ENCODE assay signal across 8 mouse cellular contexts in genomic region chr19:5118384-5118698, GRCm38 (mm10). TPM values are rescaled to one million over a fixed set of nuclear protein-coding genes. Genes with fewer than 3 reads are reported as not detected.
DNase-seq lines count a peak whose midpoint lies in the region; ATAC-seq and TF ChIP-seq lines count a peak whose summit lies in the region.

Gene Klc2 (minus strand): TSS chr19:5118560.

- H3K4me1 ChIP-seq in lung, adult 2 months (ENCODE audit: control insufficient read depth, insufficient read depth, low read length) = peaks cover 3% of the 10 kb centered on the region; the same call in 1 of the 2 replicates
- peaks cover 23% of the 10 kb centered on the region for H3K4me1 ChIP-seq in embryonic facial prominence, embryonic 10.5 days
- peaks cover 6 to 16% of the 10 kb centered on the region in 2 experiments; a peak in 3 of 4 replicates for H3K4me1 ChIP-seq in heart, embryonic 14.5 days (ENCODE audit: control insufficient read depth in 2 of 2, insufficient read depth in 2 of 2, low read length in 2 of 2)
- peaks cover 15% of the 10 kb centered on the region for H3K4me1 ChIP-seq in neural tube, embryonic 14.5 days (ENCODE audit: control insufficient read depth, insufficient read depth, low read length)

- ATAC-seq in heart, embryonic 14.5 days (ENCODE audit: insufficient number of reproducible peaks, insufficient read depth, low FRiP score, low read depth) = peak; percentile 90
- no peak; the same call in 1 of the 2 replicates for ATAC-seq in neural tube, embryonic 14.5 days (ENCODE audit: low read depth)

- H3K4me2 ChIP-seq in heart, embryonic 14.5 days (ENCODE audit: low read length) = peak within 1 kb of the TSS; percentile 86
- H3K4me2 ChIP-seq in neural tube, embryonic 14.5 days (ENCODE audit: low read depth, low read length) = peak within 1 kb of the TSS; percentile 89

- H3K36me3 ChIP-seq in embryonic facial prominence, embryonic 10.5 days (replicated peaks) = peaks cover 24% of the 10 kb centered on the region
- H3K36me3 ChIP-seq in heart, embryonic 14.5 days (ENCODE audit: control insufficient read depth, insufficient read depth, low read length) = peaks cover 13% of the 10 kb centered on the region
- peaks cover 6% of the 10 kb centered on the region for H3K36me3 ChIP-seq in neural tube, embryonic 14.5 days (ENCODE audit: control insufficient read depth, insufficient read depth, low read length)

- TF ChIP-seq POLR2A in lung, adult 2 months (IDR thresholded peaks at IDR 0.05; ENCODE audit: borderline replicate concordance, extremely low read depth, low read depth, low read length) = no peak

- DNase-seq in lung, adult 2 months = no peak
- no peak for DNase-seq in lung, postnatal 14 days
- DNase-seq in embryonic facial prominence, embryonic 10.5 days (ENCODE audit: low spot score) = no peak
- no peak for DNase-seq in left cerebral cortex, postnatal 14 days (ENCODE audit: low spot score in 2 of 2)
- no peak for DNase-seq in cerebellum, postnatal 14 days
- DNase-seq in thymus, adult 18-20 months = no peak

- peak within 1 kb of the TSS; percentile 90 for H3K27ac ChIP-seq in embryonic facial prominence, embryonic 10.5 days (replicated peaks)
- peak within 1 kb of the TSS; percentile 69 to 84 for H3K27ac ChIP-seq in heart, embryonic 14.5 days (replicated peaks in 1 of 2; ENCODE audit: control insufficient read depth in 1 of 2, insufficient read depth in 1 of 2, low read depth in 2 of 2, low read length in 2 of 2)
- peak within 1 kb of the TSS; percentile 87 for H3K27ac ChIP-seq in neural tube, embryonic 14.5 days (ENCODE audit: low read depth, low read length)

- H3K27me3 ChIP-seq in embryonic facial prominence, embryonic 10.5 days (replicated peaks; ENCODE audit: low read depth, poor library complexity, severe bottlenecking) = peaks cover 11% of the 10 kb centered on the region
- H3K27me3 ChIP-seq in heart, embryonic 14.5 days (ENCODE audit: control insufficient read depth, insufficient read depth, low read length) = no peaks in the 10 kb centered on the region
- H3K27me3 ChIP-seq in neural tube, embryonic 14.5 days (ENCODE audit: control insufficient read depth, insufficient read depth, low read length) = no peaks in the 10 kb centered on the region

- TF ChIP-seq CTCF in lung, adult 2 months (IDR thresholded peaks at IDR 0.05; ENCODE audit: insufficient read depth, low read length) = no peak

- H3K4me3 ChIP-seq in lung, adult 2 months (replicated peaks; ENCODE audit: extremely low read depth, low read depth, low read length) = peak within 1 kb of the TSS; percentile 79
- peak within 1 kb of the TSS; percentile 86 for H3K4me3 ChIP-seq in embryonic facial prominence, embryonic 10.5 days
- H3K4me3 ChIP-seq in heart, embryonic 14.5 days (ENCODE audit: control insufficient read depth in 1 of 2, insufficient read depth in 1 of 2, low read depth in 1 of 2, low read length in 2 of 2) = peak within 1 kb of the TSS; percentile 79 to 92
- peak within 1 kb of the TSS; percentile 83 for H3K4me3 ChIP-seq in neural tube, embryonic 14.5 days (ENCODE audit: low read depth, low read length)

- intact Hi-C loops in left cerebral cortex, postnatal 14 days (cut with DNase I) = no loop called here

- H3K9me3 ChIP-seq in embryonic facial prominence, embryonic 10.5 days = no peaks in the 10 kb centered on the region
- no peaks in the 10 kb centered on the region for H3K9me3 ChIP-seq in heart, embryonic 14.5 days (ENCODE audit: control insufficient read depth, low read length)
- no peaks in the 10 kb centered on the region for H3K9me3 ChIP-seq in neural tube, embryonic 14.5 days (ENCODE audit: control insufficient read depth, low read length)

- 2% methylated on average over 18 of the region's 18 CpGs for WGBS in lung, adult 2 months
- WGBS in embryonic facial prominence, embryonic 10.5 days = under 1% methylated on average over 18 of the region's 18 CpGs
- WGBS in heart, embryonic 14.5 days = under 1% methylated on average over 18 of the region's 18 CpGs
- 1% methylated on average over 18 of the region's 18 CpGs for WGBS in neural tube, embryonic 14.5 days

- peak within 1 kb of the TSS; percentile 81 for H3K9ac ChIP-seq in heart, embryonic 14.5 days (ENCODE audit: low read length)
- H3K9ac ChIP-seq in neural tube, embryonic 14.5 days (replicated peaks; ENCODE audit: low read depth, low read length) = peak within 1 kb of the TSS; percentile 86

RNA-seq across cellular contexts. Expression of gene Klc2, which starts in this region (rescaled TPM):
- 35.5 and 47.3 TPM in 2 replicates for polyA plus RNA-seq in lung, adult 2 months (2012; rRNA removed)
- 30.0 and 31.2 TPM in 2 replicates for polyA plus RNA-seq in embryonic facial prominence, embryonic 10.5 days (2016; fragmentation: Nextera tagmentation; extraction: Ambion mirVana)
- 16.5 and 20.7 TPM in 2 replicates for polyA plus RNA-seq in heart, embryonic 14.5 days (2014; fragmentation: Nextera tagmentation; extraction: Ambion mirVana)
- 100 to 1,000 TPM; 220 to 226 TPM for total RNA-seq in left cerebral cortex, postnatal 14 days (2021)
- 84.6 and 91.9 TPM in 2 replicates for polyA plus RNA-seq in neural tube, embryonic 14.5 days (2014; fragmentation: Nextera tagmentation; extraction: Ambion mirVana)
